Mouse (Mus musculus): ENCODE results near the gene Pard3.

GRCm38 (mm10) chr8:127579436-127579835 is 515.7 kb downstream of the Pard3 start:
- no peak for TF ChIP-seq POLR2A (IDR thresholded peaks at IDR 0.05; ENCODE audit: borderline replicate concordance, extremely low read depth, low read depth, low read length)
- no peak for TF ChIP-seq CTCF (IDR thresholded peaks at IDR 0.05; ENCODE audit: insufficient read depth, low read length)

Measured in lung, adult 2 months (tissue).